Mouse (Mus musculus) erythroblast, embryonic 14.5 days (primary cell): Measurements from ENCODE around the gene Cpt1a. TPM values are rescaled to one million over a fixed set of nuclear protein-coding genes. Genes with fewer than 3 reads are reported as not detected.

Experiments
- H3K27me3 ChIP-seq: 2 replicates; pipeline ENCODE4 v1.6.1; 2012; ENCODE audit warnings: inconsistent platforms; ENCODE audit not compliant: control insufficient read depth
- H3K36me3 ChIP-seq: 2 replicates; pipeline ENCODE4 v1.6.1; 2012; ENCODE audit warnings: mild to moderate bottlenecking, inconsistent platforms; ENCODE audit not compliant: control insufficient read depth
- H3K4me1 ChIP-seq: 2 replicates; pipeline ENCODE4 v1.6.1; 2012; ENCODE audit warnings: inconsistent platforms; ENCODE audit not compliant: control insufficient read depth
- H3K4me3 ChIP-seq: replicated peaks from 2 replicates; pipeline ENCODE3; 2012; ENCODE audit warnings: moderate library complexity, mild to moderate bottlenecking, inconsistent platforms
- H3K9me3 ChIP-seq: 2 replicates; pipeline ENCODE4 v1.6.1; 2012; ENCODE audit warnings: low read length, inconsistent platforms, mixed read lengths; ENCODE audit not compliant: control insufficient read depth
- GATA1 ChIP-seq: IDR thresholded peaks from 2 replicates; pipeline ENCODE4 v1.6.1; 2012; ENCODE audit warnings: low read length, inconsistent platforms, mixed read lengths
- TAL1 ChIP-seq: IDR thresholded peaks from 3 replicates; pipeline ENCODE4 v1.6.1; 2012; ENCODE audit warnings: low read length, inconsistent platforms, mixed read lengths
- polyA plus RNA-seq: library from polyadenylated mRNA; stranded (reverse); fragments of >175 nt; gene quantifications from 2 replicates; pipeline ENCODE4 v1.2.3, GENCODE M21; 2012

The Cpt1a gene
- polyA plus RNA-seq, 1 experiment: 0.29 TPM

GRCm38 (mm10) chr19:3401504-3401903 is 79.4 kb downstream of the Cpt1a start:
- H3K27me3 ChIP-seq: no peaks in the 10 kb centered on the region
- TF ChIP-seq GATA1: no peak
- no peak for TF ChIP-seq TAL1
- H3K9me3 ChIP-seq: no peaks in the 10 kb centered on the region
- H3K4me1 ChIP-seq: no peaks in the 10 kb centered on the region
- H3K4me3 ChIP-seq: no peak overlapping the region
- no peaks in the 10 kb centered on the region for H3K36me3 ChIP-seq

GRCm38 (mm10) chr19:3401943-3402342 is 79.8 kb downstream of the Cpt1a start:
- H3K27me3 ChIP-seq: no peaks in the 10 kb centered on the region
- TF ChIP-seq GATA1: no peak
- TF ChIP-seq TAL1: no peak
- no peak overlapping the region for H3K4me3 ChIP-seq
- H3K4me1 ChIP-seq: no peaks in the 10 kb centered on the region
- no peaks in the 10 kb centered on the region for H3K36me3 ChIP-seq
- H3K9me3 ChIP-seq: no peaks in the 10 kb centered on the region

GRCm38 (mm10) chr19:3402390-3402789 is 80.3 kb downstream of the Cpt1a start:
- H3K27me3 ChIP-seq: no peaks in the 10 kb centered on the region
- H3K9me3 ChIP-seq: no peaks in the 10 kb centered on the region
- H3K4me1 ChIP-seq: no peaks in the 10 kb centered on the region
- no peaks in the 10 kb centered on the region for H3K36me3 ChIP-seq
- TF ChIP-seq GATA1 (no peak), TAL1 (no peak)
- no peak overlapping the region for H3K4me3 ChIP-seq

GRCm38 (mm10) chr19:3404030-3404429 is 81.9 kb downstream of the Cpt1a start:
- Histone ChIP-seq H3K9me3 (no peaks in the 10 kb centered on the region), H3K36me3 (no peaks in the 10 kb centered on the region), H3K4me1 (no peaks in the 10 kb centered on the region), H3K27me3 (no peaks in the 10 kb centered on the region), H3K4me3 (no peak overlapping the region)
- TF ChIP-seq TAL1 (no peak), GATA1 (no peak)

GRCm38 (mm10) chr19:3405531-3406281 is 83.6 kb downstream of the Cpt1a start:
- no peaks in the 10 kb centered on the region for H3K4me1 ChIP-seq
- H3K4me3 ChIP-seq: no peak overlapping the region
- no peaks in the 10 kb centered on the region for H3K27me3 ChIP-seq
- TF ChIP-seq GATA1: no peak
- no peaks in the 10 kb centered on the region for H3K9me3 ChIP-seq
- no peaks in the 10 kb centered on the region for H3K36me3 ChIP-seq

GRCm38 (mm10) chr19:3414268-3414733 is 92.2 kb downstream of the Cpt1a start, which contains the start of gene Gal:
TSS of gene Gal (minus strand) at chr19:3414544.
- Histone ChIP-seq H3K4me3 (no peak within 1 kb of the TSS), H3K9me3 (no peaks in the 10 kb centered on the region), H3K36me3 (no peaks in the 10 kb centered on the region), H3K27me3 (peaks cover 47% of the 10 kb centered on the region), H3K4me1 (no peaks in the 10 kb centered on the region)
- TF ChIP-seq TAL1 (no peak), GATA1 (no peak)

GRCm38 (mm10) chr19:3419251-3419650 is 97.1 kb downstream of the Cpt1a start:
- TF ChIP-seq GATA1: no peak
- no peak for TF ChIP-seq TAL1
- Histone ChIP-seq H3K4me1 (no peaks in the 10 kb centered on the region), H3K4me3 (no peak overlapping the region), H3K36me3 (no peaks in the 10 kb centered on the region), H3K27me3 (peaks cover 17% of the 10 kb centered on the region), H3K9me3 (no peaks in the 10 kb centered on the region)

GRCm38 (mm10) chr19:3422488-3422887 is 100.4 kb downstream of the Cpt1a start:
- H3K4me3 ChIP-seq: no peak overlapping the region
- H3K9me3 ChIP-seq: no peaks in the 10 kb centered on the region
- TF ChIP-seq TAL1: no peak
- TF ChIP-seq GATA1: no peak
- no peaks in the 10 kb centered on the region for H3K27me3 ChIP-seq
- no peaks in the 10 kb centered on the region for H3K36me3 ChIP-seq
- no peaks in the 10 kb centered on the region for H3K4me1 ChIP-seq

GRCm38 (mm10) chr19:3422981-3423380 is 100.8 kb downstream of the Cpt1a start:
- Histone ChIP-seq H3K27me3 (no peaks in the 10 kb centered on the region), H3K4me3 (no peak overlapping the region)
- no peak for TF ChIP-seq TAL1
- no peak for TF ChIP-seq GATA1

GRCm38 (mm10) chr19:3424214-3424613 is 102.1 kb downstream of the Cpt1a start:
- TF ChIP-seq GATA1: no peak
- no peak for TF ChIP-seq TAL1
- Histone ChIP-seq H3K9me3 (no peaks in the 10 kb centered on the region), H3K4me3 (no peak overlapping the region), H3K36me3 (no peaks in the 10 kb centered on the region), H3K27me3 (no peaks in the 10 kb centered on the region), H3K4me1 (no peaks in the 10 kb centered on the region)

More at GRCm38 (mm10) chr19:3422981-3423380, 100.8 kb downstream of the Cpt1a start:
- no peaks in the 10 kb centered on the region for H3K4me1 ChIP-seq
- no peaks in the 10 kb centered on the region for H3K9me3 ChIP-seq
- no peaks in the 10 kb centered on the region for H3K36me3 ChIP-seq
